Comparison of ENCODE assay signal across 26 mouse cellular contexts in the genomic region with DNA sequence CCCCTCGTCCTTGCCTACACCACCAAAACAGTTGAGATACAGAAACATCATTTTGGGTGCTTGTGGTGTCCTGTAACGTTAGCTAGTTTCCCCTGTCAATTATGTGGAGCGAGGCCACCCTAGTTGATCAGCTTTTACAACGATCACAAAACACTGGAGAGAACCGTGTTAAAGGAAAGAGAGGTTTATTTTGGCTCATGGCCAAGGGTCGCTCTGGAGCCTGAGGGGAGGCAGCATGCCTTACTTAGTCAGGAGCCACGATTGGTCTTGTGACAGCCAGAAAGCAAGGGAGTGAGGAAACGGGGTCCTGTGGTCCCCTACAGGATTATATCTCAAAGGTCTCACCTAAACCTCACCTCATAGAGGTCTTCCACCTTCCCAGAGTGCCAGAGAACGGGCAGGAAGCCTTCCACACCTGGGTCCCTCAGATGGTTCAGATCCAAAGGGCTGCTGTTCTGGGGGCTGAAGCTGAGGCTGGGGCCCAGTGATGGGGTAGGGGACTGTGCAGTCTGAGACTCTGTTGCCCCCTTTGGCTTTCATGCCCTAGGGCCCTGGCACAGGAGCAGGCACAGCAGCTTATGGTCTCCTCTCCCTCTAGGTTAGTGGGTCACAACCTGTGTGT. TPM values are rescaled to one million over a fixed set of nuclear protein-coding genes. Genes with fewer than 3 reads are reported as not detected.
DNase-seq lines count a peak whose midpoint lies in the region; ATAC-seq and TF ChIP-seq lines count a peak whose summit lies in the region.
"Had no signal": no experiment of that assay in that cellular context is flagged by ENCODE, and none has a peak within 500 bp of the region (broad histone marks: within the 10 kb centered on the region; RNA-seq: fewer than 3 reads in every experiment).

No protein-coding gene starts in this region.

- peaks cover 9% of the 10 kb centered on the region for H3K36me3 ChIP-seq in forebrain, embryonic 10.5 days (replicated peaks)
- H3K36me3 ChIP-seq in forebrain, embryonic 16.5 days (ENCODE audit: control insufficient read depth, insufficient read depth) = 0 out of 2 replicates have a peak, but pooled peaks cover 2% of the 10 kb centered on the region
- H3K36me3 ChIP-seq in hindbrain, embryonic 13.5 days = peaks cover 9% of the 10 kb centered on the region
- no peaks in the 10 kb centered on the region for H3K36me3 ChIP-seq in hindbrain, embryonic 11.5 days (ENCODE audit: control insufficient read depth, insufficient read depth, low read length)
- H3K36me3 ChIP-seq in hindbrain, embryonic 14.5 days (replicated peaks; ENCODE audit: control insufficient read depth, insufficient read depth) = peaks cover 4% of the 10 kb centered on the region; the same call in 1 of the 2 replicates
- H3K36me3 ChIP-seq in heart, adult 2 months (ENCODE audit: control insufficient read depth, insufficient read depth, low read length) = no peaks in the 10 kb centered on the region

- peaks cover 83% of the 10 kb centered on the region for H3K4me1 ChIP-seq in forebrain, embryonic 10.5 days
- H3K4me1 ChIP-seq in forebrain, embryonic 16.5 days (replicated peaks; ENCODE audit: control insufficient read depth, insufficient read depth, low read length) = peaks cover 54% of the 10 kb centered on the region
- H3K4me1 ChIP-seq in hindbrain, embryonic 13.5 days (replicated peaks) = peaks cover 83% of the 10 kb centered on the region
- H3K4me1 ChIP-seq in hindbrain, embryonic 11.5 days (replicated peaks; ENCODE audit: control insufficient read depth, insufficient read depth, low read length) = peaks cover 27% of the 10 kb centered on the region
- H3K4me1 ChIP-seq in hindbrain, embryonic 14.5 days (replicated peaks; ENCODE audit: control insufficient read depth, insufficient read depth, low read length) = peaks cover 33% of the 10 kb centered on the region
- no peaks in the 10 kb centered on the region for H3K4me1 ChIP-seq in heart, adult 2 months (ENCODE audit: control insufficient read depth, insufficient read depth, low read length)

- no peak for DNase-seq in forebrain, embryonic 10.5 days (ENCODE audit: extremely low spot score, low spot score)
- no peak for DNase-seq in hindbrain, embryonic 11.5 days (ENCODE audit: low spot score)
- peak; percentile 36 for DNase-seq in NIH3T3 (ENCODE audit: low read depth)
- no peak for DNase-seq in hindbrain, embryonic 14.5 days (ENCODE audit: low spot score)
- DNase-seq in heart, adult 2 months = no peak
- DNase-seq: adrenal gland, postnatal 36 days; embryo, embryonic 11 days; forebrain, postnatal 0 days; gastrocnemius, postnatal 10 days; heart, postnatal 14 days; kidney, adult 2 months; kidney, postnatal 36 days; left cerebral cortex, postnatal 4 days; liver, postnatal 0 days; lung, postnatal 36 days; right cerebral cortex, postnatal 4 days; thymus, postnatal 4 days had no signal

- peaks cover 62% of the 10 kb centered on the region for H3K27me3 ChIP-seq in forebrain, embryonic 10.5 days (ENCODE audit: poor library complexity, severe bottlenecking)
- H3K27me3 ChIP-seq in forebrain, embryonic 16.5 days (replicated peaks; ENCODE audit: control insufficient read depth, insufficient read depth, low read length) = no peaks in the 10 kb centered on the region
- no peaks in the 10 kb centered on the region for H3K27me3 ChIP-seq in hindbrain, embryonic 13.5 days
- H3K27me3 ChIP-seq in hindbrain, embryonic 11.5 days (ENCODE audit: control insufficient read depth, insufficient read depth, low read length) = no peaks in the 10 kb centered on the region
- H3K27me3 ChIP-seq in hindbrain, embryonic 14.5 days (ENCODE audit: control insufficient read depth, insufficient read depth, low read length) = no peaks in the 10 kb centered on the region
- H3K27me3 ChIP-seq in heart, adult 2 months (ENCODE audit: control insufficient read depth, insufficient read depth, low read length) = no peaks in the 10 kb centered on the region
- H3K27me3 ChIP-seq: hindbrain, embryonic 15.5 days; neural tube, embryonic 13.5 days had no signal

- no peak for TF ChIP-seq EP300 in heart, adult 2 months (IDR thresholded peaks at IDR 0.05; ENCODE audit: insufficient read depth, low read depth, low read length)

- no peak overlapping the region for H3K4me3 ChIP-seq in forebrain, embryonic 10.5 days
- H3K4me3 ChIP-seq in forebrain, embryonic 16.5 days (replicated peaks; ENCODE audit: low read length) = no peak overlapping the region
- no peak overlapping the region for H3K4me3 ChIP-seq in hindbrain, embryonic 13.5 days
- H3K4me3 ChIP-seq in hindbrain, embryonic 11.5 days (ENCODE audit: low read depth, low read length) = no peak overlapping the region
- H3K4me3 ChIP-seq in hindbrain, embryonic 14.5 days (replicated peaks; ENCODE audit: low read length) = no peak overlapping the region
- no peak overlapping the region for H3K4me3 ChIP-seq in heart, adult 2 months
- H3K4me3 ChIP-seq: erythroblast, embryonic 14.5 days; hindbrain, embryonic 15.5 days; intestine, embryonic 15.5 days; liver, embryonic 12.5 days; neural tube, embryonic 13.5 days had no signal

- intact Hi-C loops in heart, adult 2 months (cut with DNase I) = no loop called here

- H3K79me2 ChIP-seq in heart, adult 2 months (replicated peaks; ENCODE audit: control insufficient read depth, insufficient read depth, low read length) = no peaks in the 10 kb centered on the region

- no peak for TF ChIP-seq CTCF in heart, adult 2 months (IDR thresholded peaks at IDR 0.05)

- no peak overlapping the region for H3K4me2 ChIP-seq in forebrain, embryonic 16.5 days (ENCODE audit: low read length)
- no peak overlapping the region for H3K4me2 ChIP-seq in hindbrain, embryonic 13.5 days
- no peak overlapping the region for H3K4me2 ChIP-seq in hindbrain, embryonic 11.5 days (replicated peaks; ENCODE audit: low read depth, low read length)
- H3K4me2 ChIP-seq in hindbrain, embryonic 14.5 days (replicated peaks) = no peak overlapping the region
- H3K4me2 ChIP-seq: hindbrain, embryonic 15.5 days; intestine, embryonic 15.5 days; liver, embryonic 12.5 days had no signal

- WGBS in forebrain, embryonic 10.5 days = 74% methylated on average over 9 of the region's 9 CpGs
- WGBS in forebrain, embryonic 16.5 days = 43% methylated on average over 9 of the region's 9 CpGs
- WGBS in hindbrain, embryonic 13.5 days = 47% methylated on average over 9 of the region's 9 CpGs
- 61% methylated on average over 9 of the region's 9 CpGs for WGBS in hindbrain, embryonic 11.5 days
- 48% methylated on average over 9 of the region's 9 CpGs for WGBS in hindbrain, embryonic 14.5 days
- WGBS in heart, adult 2 months = 24% methylated on average over 9 of the region's 9 CpGs

- no peak overlapping the region for H3K9ac ChIP-seq in forebrain, embryonic 16.5 days (replicated peaks; ENCODE audit: low read depth, low read length)
- no peak overlapping the region for H3K9ac ChIP-seq in hindbrain, embryonic 13.5 days
- H3K9ac ChIP-seq in hindbrain, embryonic 11.5 days (ENCODE audit: low read depth, low read length) = no peak overlapping the region
- H3K9ac ChIP-seq in hindbrain, embryonic 14.5 days = no peak overlapping the region
- no peak overlapping the region for H3K9ac ChIP-seq in heart, adult 2 months (ENCODE audit: low read depth, low read length)
- H3K9ac ChIP-seq: forebrain, postnatal 0 days; hindbrain, embryonic 15.5 days; intestine, embryonic 15.5 days; liver, embryonic 12.5 days; liver, postnatal 0 days had no signal

- H3K27ac ChIP-seq in forebrain, embryonic 10.5 days = peak overlapping the region; percentile 1; the same call in 1 of the 2 replicates
- H3K27ac ChIP-seq in forebrain, embryonic 16.5 days (ENCODE audit: low read length) = no peak overlapping the region
- H3K27ac ChIP-seq in hindbrain, embryonic 13.5 days = peak overlapping the region; percentile 92
- no peak overlapping the region for H3K27ac ChIP-seq in hindbrain, embryonic 11.5 days (ENCODE audit: low read depth, low read length)
- peak overlapping the region; percentile 1; the same call in 1 of the 2 replicates for H3K27ac ChIP-seq in hindbrain, embryonic 14.5 days
- H3K27ac ChIP-seq in heart, adult 2 months = no peak overlapping the region
- H3K27ac ChIP-seq: intestine, embryonic 15.5 days; liver, embryonic 12.5 days had no signal

- ATAC-seq in forebrain, embryonic 16.5 days = no peak
- ATAC-seq in hindbrain, embryonic 13.5 days (ENCODE audit: low FRiP score) = no peak
- no peak for ATAC-seq in hindbrain, embryonic 11.5 days (ENCODE audit: low FRiP score)
- no peak for ATAC-seq in hindbrain, embryonic 14.5 days (ENCODE audit: low FRiP score)
- ATAC-seq: CD4-positive, CD25-positive, alpha-beta regulatory T cell, adult 4 months; forebrain, postnatal 0 days; intestine, embryonic 15.5 days; liver, embryonic 12.5 days; liver, postnatal 0 days had no signal

- no peaks in the 10 kb centered on the region for H3K9me3 ChIP-seq in forebrain, embryonic 10.5 days
- no peaks in the 10 kb centered on the region for H3K9me3 ChIP-seq in forebrain, embryonic 16.5 days (ENCODE audit: control insufficient read depth, low read length)
- no peaks in the 10 kb centered on the region for H3K9me3 ChIP-seq in hindbrain, embryonic 13.5 days
- no peaks in the 10 kb centered on the region for H3K9me3 ChIP-seq in hindbrain, embryonic 11.5 days (ENCODE audit: control insufficient read depth, low read length)
- H3K9me3 ChIP-seq in hindbrain, embryonic 14.5 days (ENCODE audit: control insufficient read depth, low read length) = no peaks in the 10 kb centered on the region
- H3K9me3 ChIP-seq: hindbrain, embryonic 15.5 days; intestine, embryonic 15.5 days; liver, embryonic 12.5 days; neural tube, embryonic 13.5 days had no signal

- TF ChIP-seq POLR2A in heart, adult 2 months (IDR thresholded peaks at IDR 0.05; ENCODE audit: insufficient read depth, low read depth, low read length) = no peak

RNA-seq across cellular contexts. Expression of a gene that starts 22.0 kb away (rescaled TPM):
- polyA plus RNA-seq in forebrain, embryonic 10.5 days (2016; fragmentation: Nextera tagmentation; extraction: Ambion mirVana) = 24.0 and 24.5 TPM in 2 replicates
- 16.2 and 21.0 TPM in 2 replicates for polyA plus RNA-seq in forebrain, embryonic 16.5 days (2015; fragmentation: Nextera tagmentation; extraction: Ambion mirVana)
- 15.5 and 20.9 TPM in 2 replicates for polyA plus RNA-seq in hindbrain, embryonic 13.5 days (2015; fragmentation: Nextera tagmentation; extraction: Ambion mirVana)
- polyA plus RNA-seq in hindbrain, embryonic 11.5 days (2014; fragmentation: Nextera tagmentation; extraction: Ambion mirVana) = 13.6 and 14.8 TPM in 2 replicates
- polyA plus RNA-seq in hindbrain, embryonic 14.5 days (2014; fragmentation: Nextera tagmentation; extraction: Ambion mirVana) = 11.4 and 15.9 TPM in 2 replicates
- 1 to 10 TPM; 6.9 to 7.3 TPM for total RNA-seq in heart, adult 2 months (2021)
- 6.9 and 8.3 TPM in 2 replicates for polyA plus RNA-seq in heart, adult 2 months (2012; rRNA removed)

RNA-seq across cellular contexts. Expression of a gene that starts 34.4 kb away (rescaled TPM):
- 1.4 and 1.7 TPM in 2 replicates for polyA plus RNA-seq in forebrain, embryonic 10.5 days (2016; fragmentation: Nextera tagmentation; extraction: Ambion mirVana)
- 8.6 and 9.8 TPM in 2 replicates for polyA plus RNA-seq in forebrain, embryonic 16.5 days (2015; fragmentation: Nextera tagmentation; extraction: Ambion mirVana)
- polyA plus RNA-seq in hindbrain, embryonic 13.5 days (2015; fragmentation: Nextera tagmentation; extraction: Ambion mirVana) = 12.6 and 15.2 TPM in 2 replicates
- 8.7 and 11.2 TPM in 2 replicates for polyA plus RNA-seq in hindbrain, embryonic 11.5 days (2014; fragmentation: Nextera tagmentation; extraction: Ambion mirVana)
- polyA plus RNA-seq in hindbrain, embryonic 14.5 days (2014; fragmentation: Nextera tagmentation; extraction: Ambion mirVana) = 17.4 and 20.5 TPM in 2 replicates
- under 1 TPM; 0.09 to 0.23 TPM for total RNA-seq in heart, adult 2 months (2021)
- polyA plus RNA-seq in heart, adult 2 months (2012; rRNA removed) = 0.12 and 0.16 TPM in 2 replicates
- total RNA-seq: megakaryocyte, adult 5-6 weeks had no signal
- polyA plus RNA-seq: CD4-positive, CD25-positive, alpha-beta regulatory T cell, adult 4 months; erythroblast, embryonic 14.5 days; liver, postnatal 0 days had no signal

Comparison
In these comparisons a context has a peak if more than half of its experiments do, and no peak if none do; other contexts are left out.
1. H3K27ac ChIP-seq: peak in forebrain, embryonic 10.5 days (single experiment), hindbrain, embryonic 13.5 days (single experiment) and hindbrain, embryonic 14.5 days (single experiment); none in forebrain, embryonic 16.5 days (single experiment), hindbrain, embryonic 11.5 days (single experiment) and heart, adult 2 months (single experiment).